Mouse (Mus musculus): ENCODE data around the gene Epop. TPM values are rescaled to one million over a fixed set of nuclear protein-coding genes. Genes with fewer than 3 reads are reported as not detected.

The Epop gene
- polyA plus RNA-seq, 1 experiment from 2014 or later, result 2.1 TPM

DNA sequence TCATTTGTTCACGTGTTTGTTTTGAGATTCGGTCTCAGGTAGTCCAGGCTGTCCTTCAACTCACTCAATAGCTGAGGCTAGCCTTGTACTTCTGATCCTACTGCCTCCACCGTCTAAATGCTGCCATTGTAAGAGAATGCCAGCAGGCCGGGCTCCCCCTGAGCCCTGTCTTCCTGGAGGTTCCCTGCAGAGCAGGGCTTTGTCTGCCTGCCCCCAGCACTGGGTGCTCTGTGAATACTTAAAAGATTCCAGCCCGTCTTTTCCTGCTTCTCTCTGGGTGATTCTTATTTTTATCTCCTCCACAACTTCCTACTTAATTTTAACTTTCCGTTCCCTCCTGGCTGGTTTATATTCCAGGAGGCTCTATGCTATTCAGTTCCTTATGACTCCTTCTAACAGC is 27.3 kb downstream of the Epop start:
- Histone ChIP-seq H3K27me3 (replicated peaks) (no peaks in the 10 kb centered on the region), H3K4me1 (no peaks in the 10 kb centered on the region), H3K9ac (replicated peaks) (no peak overlapping the region), H3K27ac (replicated peaks) (no peak overlapping the region), H3K4me2 (no peak overlapping the region), H3K4me3 (replicated peaks) (no peak overlapping the region), H3K9me3 (replicated peaks) (no peaks in the 10 kb centered on the region), H3K36me3 (no peaks in the 10 kb centered on the region)
- WGBS, result 24% methylated on average over 6 of the region's 6 CpGs
- ATAC-seq (ENCODE audit: low FRiP score), result no peak

- ATAC-seq (ENCODE audit: low FRiP score), result no peak
- no peaks in the 10 kb centered on the region for H3K4me1 ChIP-seq
- no peak overlapping the region for H3K9ac ChIP-seq (replicated peaks)
- H3K4me3 ChIP-seq (replicated peaks), result no peak overlapping the region
- H3K27me3 ChIP-seq (replicated peaks), result no peaks in the 10 kb centered on the region
- no peak overlapping the region for H3K27ac ChIP-seq (replicated peaks)
- 81% methylated on average over 8 of the region's 8 CpGs for WGBS
- H3K4me2 ChIP-seq, result no peak overlapping the region
- H3K36me3 ChIP-seq, result no peaks in the 10 kb centered on the region
- H3K9me3 ChIP-seq (replicated peaks), result no peaks in the 10 kb centered on the region
Measured at GRCm38 (mm10) chr11:97599104-97599503, 30.4 kb downstream of the Epop start.

DNA sequence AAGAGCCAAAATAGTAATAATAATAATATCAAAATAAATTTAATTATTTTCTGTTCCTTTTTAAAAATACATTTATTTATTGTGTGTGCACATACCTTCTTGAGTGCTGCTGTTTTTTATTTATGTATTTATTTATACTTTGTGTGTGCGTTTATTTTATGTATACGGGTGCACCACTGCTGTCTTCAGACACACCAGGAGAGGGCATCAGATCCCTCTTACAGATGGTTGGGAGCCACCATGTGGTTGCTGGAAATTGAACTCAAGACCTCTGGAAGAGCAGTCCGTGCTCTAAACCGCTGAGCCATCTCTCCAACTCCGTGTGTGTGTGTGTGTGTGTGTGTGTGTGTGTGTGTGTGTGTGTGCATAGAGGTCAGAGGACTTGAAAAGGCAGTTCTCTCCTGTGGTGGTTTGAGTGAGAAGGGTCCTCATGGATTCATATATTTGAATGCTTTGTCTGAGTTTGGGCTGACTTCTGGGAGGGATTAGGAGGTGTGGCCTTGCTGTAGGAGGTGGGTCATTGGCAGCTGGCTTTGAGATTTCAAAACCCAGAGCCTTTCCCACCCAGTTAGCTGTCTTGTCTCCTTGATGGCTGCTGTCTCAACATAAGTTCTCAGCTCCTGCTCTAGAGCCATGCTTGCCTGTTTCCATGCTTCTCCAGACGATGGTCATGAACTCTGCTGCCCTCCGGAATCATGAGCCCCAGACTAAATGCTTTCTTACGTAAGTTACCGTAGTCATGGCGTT is 31.4 kb downstream of the Epop start:
- 83% methylated on average over 10 of the region's 10 CpGs for WGBS

DNA sequence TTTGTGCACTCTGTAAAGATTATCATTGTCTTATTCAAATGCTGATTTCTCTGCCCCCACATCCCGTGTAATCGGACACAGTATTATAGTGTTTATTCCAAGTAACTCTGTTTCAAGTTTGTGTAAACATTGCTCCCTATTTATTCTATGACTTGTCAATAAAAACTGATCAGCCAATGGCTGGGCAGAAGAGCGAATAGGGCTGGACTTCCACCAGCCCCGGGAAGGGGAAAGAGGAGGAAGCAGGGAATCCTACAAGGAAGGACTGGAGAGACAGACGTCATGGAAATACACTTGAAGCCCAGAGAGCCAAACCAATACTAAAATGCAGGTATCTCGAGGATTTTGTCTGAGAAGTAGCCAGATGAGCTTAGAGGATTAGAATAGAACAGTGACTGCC is 35.4 kb downstream of the Epop start:
- H3K4me2 ChIP-seq, result no peak overlapping the region
- no peak for ATAC-seq (ENCODE audit: low FRiP score)
- WGBS, result 48% methylated on average over 6 of the region's 6 CpGs

More for the DNA sequence above, 31.4 kb downstream of the Epop start:
- H3K9me3 ChIP-seq (replicated peaks), result no peaks in the 10 kb centered on the region
- H3K4me2 ChIP-seq, result no peak overlapping the region
- no peak overlapping the region for H3K27ac ChIP-seq (replicated peaks)
- H3K27me3 ChIP-seq (replicated peaks), result no peaks in the 10 kb centered on the region
- H3K4me3 ChIP-seq (replicated peaks), result no peak overlapping the region
- no peaks in the 10 kb centered on the region for H3K4me1 ChIP-seq
- H3K36me3 ChIP-seq, result no peaks in the 10 kb centered on the region
- ATAC-seq (ENCODE audit: low FRiP score), result no peak
- no peak overlapping the region for H3K9ac ChIP-seq (replicated peaks)

DNA sequence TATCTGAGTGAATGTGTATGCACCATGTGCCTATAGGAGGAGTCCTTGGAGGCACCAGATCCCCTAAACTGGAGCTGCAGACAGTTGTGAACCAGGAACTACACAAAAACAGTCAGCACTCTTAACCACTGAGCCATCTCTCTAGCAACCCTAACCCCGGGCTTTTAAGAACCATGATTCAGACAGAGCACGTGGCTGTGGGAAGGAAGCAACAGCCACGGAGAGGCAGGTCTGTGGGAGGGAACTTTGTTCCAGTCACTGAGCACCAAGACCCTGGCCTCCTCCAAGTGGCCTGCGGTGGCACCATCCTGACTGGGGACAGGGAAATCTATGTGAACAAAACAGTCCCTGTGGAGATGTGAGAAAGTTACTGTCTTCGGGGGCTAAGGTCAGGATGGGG is 37.6 kb downstream of the Epop start:
- no peak for ATAC-seq (ENCODE audit: low FRiP score)
- Histone ChIP-seq H3K36me3 (no peaks in the 10 kb centered on the region), H3K27ac (replicated peaks) (no peak overlapping the region), H3K27me3 (replicated peaks) (0 out of 2 replicates have a peak, but pooled peaks cover 8% of the 10 kb centered on the region), H3K9me3 (replicated peaks) (no peaks in the 10 kb centered on the region), H3K4me3 (replicated peaks) (no peak overlapping the region), H3K4me2 (no peak overlapping the region), H3K9ac (replicated peaks) (no peak overlapping the region), H3K4me1 (peaks cover 11% of the 10 kb centered on the region)
- 35% methylated on average over 5 of the region's 5 CpGs for WGBS

More for the DNA sequence above, 35.4 kb downstream of the Epop start:
- 0 out of 2 replicates have a peak, but pooled peaks cover 4% of the 10 kb centered on the region for H3K27me3 ChIP-seq (replicated peaks)
- H3K36me3 ChIP-seq, result no peaks in the 10 kb centered on the region
- H3K9me3 ChIP-seq (replicated peaks), result no peaks in the 10 kb centered on the region
- H3K9ac ChIP-seq (replicated peaks), result no peak overlapping the region
- H3K27ac ChIP-seq (replicated peaks), result no peak overlapping the region
- H3K4me1 ChIP-seq, result peaks cover 10% of the 10 kb centered on the region
- H3K4me3 ChIP-seq (replicated peaks), result no peak overlapping the region

- Histone ChIP-seq H3K4me3 (replicated peaks) (no peak overlapping the region), H3K4me2 (no peak overlapping the region), H3K9ac (replicated peaks) (no peak overlapping the region), H3K4me1 (peaks cover 11% of the 10 kb centered on the region), H3K36me3 (no peaks in the 10 kb centered on the region), H3K27ac (replicated peaks) (no peak overlapping the region), H3K27me3 (replicated peaks) (0 out of 2 replicates have a peak, but pooled peaks cover 8% of the 10 kb centered on the region), H3K9me3 (replicated peaks) (no peaks in the 10 kb centered on the region)
- 34% methylated on average over 24 of the region's 24 CpGs for WGBS
- ATAC-seq (ENCODE audit: low FRiP score), result no peak
Measured at GRCm38 (mm10) chr11:97590227-97590960, 39.1 kb downstream of the Epop start.

GRCm38 (mm10) chr11:97589216-97589615 is 40.3 kb downstream of the Epop start:
- no peak overlapping the region for H3K9ac ChIP-seq (replicated peaks)
- 6% methylated on average over 10 of the region's 10 CpGs for WGBS
- no peak for ATAC-seq (ENCODE audit: low FRiP score)
- no peak overlapping the region for H3K4me2 ChIP-seq
- peaks cover 11% of the 10 kb centered on the region for H3K4me1 ChIP-seq
- H3K4me3 ChIP-seq (replicated peaks), result no peak overlapping the region
- 0 out of 2 replicates have a peak, but pooled peaks cover 8% of the 10 kb centered on the region for H3K27me3 ChIP-seq (replicated peaks)
- H3K27ac ChIP-seq (replicated peaks), result no peak overlapping the region
- no peaks in the 10 kb centered on the region for H3K9me3 ChIP-seq (replicated peaks)
- H3K36me3 ChIP-seq, result no peaks in the 10 kb centered on the region

GRCm38 (mm10) chr11:97585932-97586331 is 43.6 kb downstream of the Epop start:
- WGBS, result 76% methylated on average over 10 of the region's 10 CpGs
- H3K4me1 ChIP-seq, result peaks cover 11% of the 10 kb centered on the region
- H3K36me3 ChIP-seq, result no peaks in the 10 kb centered on the region
- no peak for ATAC-seq (ENCODE audit: low FRiP score)
- H3K27ac ChIP-seq (replicated peaks), result no peak overlapping the region
- no peak overlapping the region for H3K4me3 ChIP-seq (replicated peaks)
- no peak overlapping the region; the same call in 1 of the 2 replicates for H3K9ac ChIP-seq (replicated peaks)
- H3K27me3 ChIP-seq (replicated peaks), result 0 out of 2 replicates have a peak, but pooled peaks cover 8% of the 10 kb centered on the region
- H3K4me2 ChIP-seq, result no peak overlapping the region
- H3K9me3 ChIP-seq (replicated peaks), result no peaks in the 10 kb centered on the region

DNA sequence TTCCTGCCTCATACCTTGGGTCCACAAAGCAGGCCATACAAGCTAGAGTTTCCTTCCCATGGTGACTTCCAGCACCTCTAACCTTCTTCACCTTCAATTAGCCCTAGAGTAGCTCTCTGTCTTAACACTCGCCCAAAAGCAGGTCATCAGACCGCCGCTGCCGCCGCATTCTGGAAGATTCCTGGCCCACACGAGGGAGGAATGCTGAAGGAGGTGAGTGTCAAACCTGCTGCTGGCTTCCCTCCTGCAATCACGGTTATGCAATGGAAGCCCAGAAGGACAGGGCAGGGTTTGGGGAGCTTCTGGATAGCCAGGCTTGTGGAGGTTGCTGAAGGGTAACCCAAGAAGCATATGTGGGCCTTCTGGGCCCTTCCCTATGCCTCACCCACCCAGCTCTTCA is 45.0 kb downstream of the Epop start:
- Histone ChIP-seq H3K9me3 (replicated peaks) (no peaks in the 10 kb centered on the region), H3K4me1 (peaks cover 4% of the 10 kb centered on the region; the same call in 1 of the 2 replicates), H3K4me2 (no peak overlapping the region), H3K9ac (replicated peaks) (no peak overlapping the region), H3K27me3 (replicated peaks) (0 out of 2 replicates have a peak, but pooled peaks cover 4% of the 10 kb centered on the region), H3K36me3 (no peaks in the 10 kb centered on the region), H3K27ac (replicated peaks) (no peak overlapping the region), H3K4me3 (replicated peaks) (no peak overlapping the region)
- ATAC-seq (ENCODE audit: low FRiP score), result no peak
- WGBS, result 87% methylated on average over 7 of the region's 7 CpGs

GRCm38 (mm10) chr11:97579088-97579857 is 50.2 kb downstream of the Epop start:
- Histone ChIP-seq H3K9me3 (replicated peaks) (no peaks in the 10 kb centered on the region), H3K9ac (replicated peaks) (no peak overlapping the region), H3K27me3 (replicated peaks) (peaks cover 2% of the 10 kb centered on the region; the same call in 1 of the 2 replicates), H3K4me1 (peaks cover 28% of the 10 kb centered on the region), H3K4me3 (replicated peaks) (no peak overlapping the region), H3K36me3 (no peaks in the 10 kb centered on the region), H3K27ac (replicated peaks) (no peak overlapping the region), H3K4me2 (no peak overlapping the region)
- WGBS, result 10% methylated on average over 10 of the region's 10 CpGs
- no peak for ATAC-seq (ENCODE audit: low FRiP score)

DNA sequence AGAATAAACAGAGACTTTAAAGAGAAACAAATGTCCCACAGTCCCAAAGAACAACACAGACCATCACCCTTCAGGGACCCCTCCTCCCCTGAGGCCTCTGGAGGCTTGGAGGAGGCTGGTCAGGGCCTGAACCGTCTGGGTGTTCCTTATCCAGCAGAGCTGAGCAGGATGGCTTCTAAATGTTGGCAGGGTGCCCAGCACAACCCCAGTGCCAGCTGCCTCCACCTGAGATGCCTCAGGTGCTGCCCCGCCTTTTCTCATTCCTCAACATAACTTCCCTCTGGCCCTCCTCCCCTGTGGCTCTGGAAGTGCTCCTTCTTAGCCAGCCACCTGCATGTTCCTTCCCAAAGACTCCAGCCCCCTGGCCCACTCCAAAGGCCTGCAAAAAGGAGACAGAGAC is 51.2 kb downstream of the Epop start:
- no peak overlapping the region for H3K9ac ChIP-seq (replicated peaks)
- H3K4me1 ChIP-seq, result peaks cover 38% of the 10 kb centered on the region
- no peak overlapping the region for H3K27ac ChIP-seq (replicated peaks)
- no peaks in the 10 kb centered on the region for H3K36me3 ChIP-seq
- 36% methylated on average over 2 of the region's 2 CpGs for WGBS
- no peak overlapping the region for H3K4me2 ChIP-seq
- ATAC-seq (ENCODE audit: low FRiP score), result no peak
- H3K9me3 ChIP-seq (replicated peaks), result no peaks in the 10 kb centered on the region
- no peak overlapping the region for H3K4me3 ChIP-seq (replicated peaks)
- peaks cover 2% of the 10 kb centered on the region; the same call in 1 of the 2 replicates for H3K27me3 ChIP-seq (replicated peaks)

All from neural tube, embryonic 15.5 days (tissue).